Mouse (Mus musculus) erythroid progenitor cell, adult 5-6 weeks (primary cell): ENCODE measurements around the gene Gpr21. TPM values are rescaled to one million over a fixed set of nuclear protein-coding genes. Genes with fewer than 3 reads are reported as not detected.

Experiments
- ATAC-seq: replicated peaks from 2 replicates; pipeline ENCODE4 v1.8.0; 2016; ENCODE audit warnings: moderate number of reproducible peaks, mild to moderate bottlenecking, moderate TSS enrichment, inconsistent platforms; ENCODE audit not compliant: poor library complexity, low FRiP score, severe bottlenecking
- total RNA-seq, 2 experiments: library from RNA; stranded (forward) in 1 of 2; stranded (reverse) in 1 of 2; fragments of 150-400 nt in 1 of 2; fragments of 186-747, 209-891 nt in 1 of 2; gene quantifications; 2 replicates each; pipeline versions ENCODE4 v1.2.3 to v1.2.4; 2015 to 2017; ENCODE audit warnings: low replicate concordance in 2 of 2

The Gpr21 gene
- total RNA-seq, 2 experiments from 2014 or later: 0.83 to 1.3 TPM

DNA sequence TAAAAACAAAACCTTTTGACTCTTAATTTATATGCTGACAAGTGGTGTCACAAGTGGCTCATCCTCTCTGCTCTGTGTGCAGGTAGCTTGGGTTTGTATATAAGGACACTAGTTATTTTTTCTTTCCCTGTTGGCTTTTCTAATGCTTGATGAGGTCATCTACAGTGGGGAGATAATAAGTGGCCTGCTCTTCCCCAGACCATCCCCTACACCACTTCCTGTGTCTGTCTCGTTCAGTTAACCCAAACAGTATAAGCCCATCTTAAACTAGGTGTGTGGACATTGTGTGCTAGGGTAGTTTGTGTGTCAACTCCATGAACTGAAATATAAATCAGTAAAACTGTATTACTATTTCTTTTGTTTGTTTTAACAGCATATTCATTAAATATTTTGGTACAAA is 49.9 kb downstream of the Gpr21 start:
- ATAC-seq: no peak

DNA sequence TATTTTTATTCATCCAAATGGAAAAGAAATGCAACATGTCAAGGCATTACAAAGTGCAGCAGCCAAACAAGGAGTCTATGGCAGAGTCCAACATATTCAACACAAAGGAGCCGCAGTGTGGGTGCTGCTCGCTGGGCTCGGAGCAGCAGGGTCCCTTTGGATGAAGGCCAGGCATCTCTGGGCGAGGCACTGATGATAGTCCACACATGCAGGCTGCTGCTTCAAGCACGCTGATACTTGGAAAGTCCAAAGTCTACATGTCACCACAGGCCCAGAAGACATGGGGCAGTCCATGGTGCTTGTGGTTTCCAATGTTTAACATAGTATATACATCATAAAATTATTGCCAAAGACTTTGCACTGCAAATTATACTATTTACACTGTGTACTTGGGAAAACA is 53.8 kb downstream of the Gpr21 start:
- ATAC-seq: no peak

Other genes with a start within 250 kb of the Gpr21 start
- gene Olfr368, start 189.8 kb upstream of the Gpr21 start, total RNA-seq (2015; ENCODE audit: low replicate concordance): not detected in 2 replicates
- gene Olfr368, start 189.8 kb upstream of the Gpr21 start, total RNA-seq (2017; ENCODE audit: low replicate concordance): not detected in 2 replicates
- gene Pdcl, start 157.0 kb upstream of the Gpr21 start, total RNA-seq (2015; ENCODE audit: low replicate concordance): 18.4 and 24.3 TPM in 2 replicates
- gene Pdcl, start 157.0 kb upstream of the Gpr21 start, total RNA-seq (2017; ENCODE audit: low replicate concordance): 11.5 and 26.7 TPM in 2 replicates
- 37.8 and 40.7 TPM in 2 replicates for gene Rc3h2, start 93.4 kb upstream of the Gpr21 start, total RNA-seq (2015; ENCODE audit: low replicate concordance)
- 48.0 and 62.0 TPM in 2 replicates for gene Rc3h2, start 93.4 kb upstream of the Gpr21 start, total RNA-seq (2017; ENCODE audit: low replicate concordance)
- gene Zbtb26, start 73.2 kb upstream of the Gpr21 start, total RNA-seq (2015; ENCODE audit: low replicate concordance): 5.4 and 9.2 TPM in 2 replicates
- 6.4 and 8.0 TPM in 2 replicates for gene Zbtb26, start 73.2 kb upstream of the Gpr21 start, total RNA-seq (2017; ENCODE audit: low replicate concordance)
- 6.5 and 14.3 TPM in 2 replicates for gene Zbtb6, start 73.2 kb upstream of the Gpr21 start, total RNA-seq (2015; ENCODE audit: low replicate concordance)
- gene Zbtb6, start 73.2 kb upstream of the Gpr21 start, total RNA-seq (2017; ENCODE audit: low replicate concordance): 13.2 and 22.3 TPM in 2 replicates
- 5.4 and 5.9 TPM in 2 replicates for gene Rabgap1, start 73.1 kb upstream of the Gpr21 start, total RNA-seq (2015; ENCODE audit: low replicate concordance)
- 15.4 and 21.3 TPM in 2 replicates for gene Rabgap1, start 73.1 kb upstream of the Gpr21 start, total RNA-seq (2017; ENCODE audit: low replicate concordance)
- gene Strbp, start 187.5 kb downstream of the Gpr21 start, total RNA-seq (2015; ENCODE audit: low replicate concordance): 27.2 and 33.2 TPM in 2 replicates
- gene Strbp, start 187.5 kb downstream of the Gpr21 start, total RNA-seq (2017; ENCODE audit: low replicate concordance): 17.4 and 30.9 TPM in 2 replicates